Mouse (Mus musculus): ENCODE measurements at regions not wholly inside any gene's neighbourhood (a gene's known extent, or its start where the extent isn't known, plus 50 kb on each side); places are given as distances from the start of the nearest gene placed in this dataset.

GRCm38 (mm10) chr5:111660447-111660846, 73.3 kb upstream of the Gm26897 start:
- ATAC-seq = no peak

GRCm38 (mm10) chr5:111660968-111661367, 72.8 kb upstream of the Gm26897 start:
- ATAC-seq = no peak

DNA sequence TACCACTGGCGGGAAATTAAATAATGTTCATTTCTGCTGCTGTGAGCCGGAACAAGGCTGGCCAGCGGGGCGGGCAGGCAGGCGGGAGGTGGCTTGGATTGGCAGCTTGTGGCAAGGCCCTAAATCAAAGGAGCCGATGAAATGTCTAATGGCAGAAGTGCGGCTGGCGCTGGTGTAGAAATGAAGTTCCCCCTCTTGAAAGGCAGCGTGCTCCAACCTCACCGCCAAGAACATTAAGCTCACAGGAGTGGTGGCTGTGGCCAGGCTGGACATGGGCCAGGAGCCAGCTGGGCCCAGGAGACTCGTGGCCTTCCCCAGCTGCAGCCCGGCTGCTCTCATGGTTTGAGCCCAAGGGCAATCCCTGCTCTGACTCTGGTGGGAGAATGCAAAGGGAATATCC, 71.8 kb upstream of the Gm26897 start:
- ATAC-seq = no peak

DNA sequence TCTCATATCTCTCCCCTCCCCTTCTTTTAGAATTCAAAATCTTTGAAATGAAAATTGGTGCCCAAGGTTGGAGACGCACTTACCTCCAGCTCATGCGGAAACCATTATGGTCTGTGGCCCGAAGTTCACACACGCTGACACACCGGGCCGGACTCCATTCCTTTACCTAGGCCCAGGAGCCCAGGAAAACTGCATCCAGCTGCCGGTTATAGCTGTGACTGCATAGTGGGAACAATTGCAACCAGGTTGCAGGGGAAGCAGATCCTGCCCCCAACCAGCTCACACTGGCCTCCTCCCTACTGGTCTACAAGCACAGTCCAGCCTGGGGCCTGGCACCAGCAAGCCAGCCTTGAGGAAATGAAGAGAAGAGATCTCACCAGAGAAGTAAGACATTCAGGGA, 69.9 kb upstream of the Gm26897 start:
- no peak for ATAC-seq

- no peak for ATAC-seq
Observed at GRCm38 (mm10) chr5:111665406-111665805, 68.3 kb upstream of the Gm26897 start.

DNA sequence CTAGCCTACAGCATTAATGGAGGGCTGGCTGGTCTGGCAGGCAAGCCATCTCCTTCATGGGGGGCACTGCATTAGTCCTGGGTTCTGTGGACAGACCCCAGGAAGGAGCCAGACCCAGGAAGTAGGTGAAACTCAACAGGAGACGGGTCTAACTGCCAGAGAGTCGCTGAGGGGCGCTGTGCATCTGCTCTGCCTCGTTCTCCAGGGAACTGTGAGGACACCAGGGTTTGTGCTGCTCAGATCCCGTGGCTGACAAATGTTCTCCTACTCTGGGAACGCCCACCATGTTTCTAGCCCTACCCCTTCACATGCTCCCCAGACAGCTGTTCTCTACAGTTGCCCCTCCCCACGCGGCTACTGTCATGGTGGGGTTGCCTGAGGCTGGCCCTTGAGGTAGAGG, 67.7 kb upstream of the Gm26897 start:
- no peak for ATAC-seq

GRCm38 (mm10) chr5:111667901-111668300, 65.8 kb upstream of the Gm26897 start:
- ATAC-seq = no peak

DNA sequence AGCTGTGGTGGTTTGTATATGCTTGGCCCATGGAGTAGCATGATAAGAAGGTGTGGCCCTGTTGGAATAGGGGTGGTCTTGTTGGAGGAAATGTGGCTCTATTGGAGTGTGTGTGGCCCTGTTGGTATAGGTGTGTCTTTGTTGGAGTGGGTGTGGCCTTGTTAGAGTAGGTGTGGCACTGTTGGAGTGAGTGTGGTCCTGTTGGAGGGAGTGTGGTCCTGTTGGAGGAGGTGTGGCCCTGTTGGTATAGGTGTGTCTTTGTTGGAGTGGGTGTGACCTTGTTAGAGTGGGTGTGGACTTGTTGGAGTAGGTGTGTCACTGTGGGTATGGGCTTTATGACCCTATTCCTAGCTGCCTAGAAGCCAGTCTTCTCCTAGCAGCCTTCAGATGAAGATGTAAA, 64.6 kb upstream of the Gm26897 start:
- no peak for ATAC-seq

DNA sequence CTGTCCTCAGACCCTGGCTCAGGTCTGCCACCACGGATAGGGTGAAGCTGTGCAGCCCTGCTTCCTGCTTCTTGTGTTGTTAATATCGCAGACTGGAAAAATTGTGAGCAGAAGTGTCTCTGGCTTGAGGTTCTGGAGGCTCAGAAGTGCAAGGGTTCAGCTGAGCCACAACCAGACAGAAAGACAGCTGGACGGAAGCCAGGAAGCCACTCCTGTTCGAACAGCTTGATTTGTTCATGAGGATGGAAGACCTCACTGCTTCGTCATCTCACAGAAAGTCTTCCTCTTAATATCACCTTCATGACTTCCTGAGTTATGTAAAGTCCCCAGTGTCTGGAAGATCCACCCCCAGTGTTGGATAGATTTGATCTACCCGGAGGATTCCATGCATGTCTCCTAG, 62.0 kb upstream of the Gm26897 start:
- ATAC-seq = no peak

DNA sequence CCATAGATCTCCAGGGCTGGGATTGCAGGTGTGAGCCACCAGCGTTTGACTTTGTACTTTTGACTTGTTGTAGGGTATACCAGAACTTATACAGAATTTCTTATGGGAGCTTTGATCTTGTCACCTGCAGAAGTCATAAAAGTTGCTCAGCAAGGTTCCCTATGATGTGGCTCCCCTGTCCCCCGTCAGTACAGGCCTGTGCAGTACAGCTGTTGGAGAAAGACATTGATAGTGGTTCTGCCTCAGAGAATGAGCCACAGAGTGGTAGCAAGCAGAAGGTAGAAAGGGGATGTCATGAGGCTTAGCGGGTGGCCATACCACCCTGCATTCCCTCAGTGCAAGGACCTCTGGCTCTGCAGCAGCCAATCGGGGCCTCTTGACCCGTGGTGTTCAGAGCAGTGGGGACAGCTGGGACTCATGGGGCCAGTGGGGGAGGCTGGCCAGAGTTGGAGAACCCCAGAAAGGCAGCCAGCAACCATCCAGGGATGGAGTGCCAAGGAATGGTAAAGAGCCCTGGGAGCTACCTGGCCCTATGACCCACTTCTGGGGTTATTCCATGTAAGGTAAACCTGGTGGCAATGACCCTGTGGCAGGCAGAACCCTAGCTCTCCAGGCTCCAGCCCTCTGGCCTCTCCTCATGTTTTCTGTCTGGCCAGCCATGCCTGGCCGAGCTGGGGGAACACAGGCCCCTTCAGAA, 58.6 kb upstream of the Gm26897 start:
- no peak for ATAC-seq

DNA sequence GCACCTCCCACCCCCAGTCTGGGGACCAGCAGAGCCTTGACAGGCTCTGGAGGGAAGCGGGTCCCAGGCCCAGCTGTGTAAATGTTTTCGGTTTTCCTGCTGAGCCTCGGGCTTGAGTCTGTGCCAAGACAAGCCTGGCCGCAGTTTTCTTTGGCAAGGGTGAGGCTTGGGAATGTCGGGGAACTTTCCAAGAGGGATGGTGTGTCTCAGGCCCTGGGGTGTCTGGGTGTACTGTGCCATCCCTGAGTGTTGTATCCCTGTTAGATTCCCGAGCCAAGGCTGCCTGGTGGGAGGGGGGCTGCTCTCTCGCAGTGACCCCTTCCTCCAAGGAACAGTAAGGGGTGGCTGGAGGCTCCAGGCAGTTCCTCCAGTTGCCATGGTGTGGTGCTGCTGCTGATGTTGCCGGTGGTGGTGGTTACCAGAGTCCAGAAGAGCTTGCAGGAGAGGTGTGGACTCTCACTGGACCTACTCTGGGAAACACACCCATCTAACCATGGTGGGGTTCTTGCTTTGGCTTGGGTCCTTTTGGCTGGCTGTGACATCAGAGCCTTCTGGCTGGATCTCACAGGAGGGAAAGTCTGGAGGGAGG, 58.0 kb upstream of the Gm26897 start:
- no peak for ATAC-seq

DNA sequence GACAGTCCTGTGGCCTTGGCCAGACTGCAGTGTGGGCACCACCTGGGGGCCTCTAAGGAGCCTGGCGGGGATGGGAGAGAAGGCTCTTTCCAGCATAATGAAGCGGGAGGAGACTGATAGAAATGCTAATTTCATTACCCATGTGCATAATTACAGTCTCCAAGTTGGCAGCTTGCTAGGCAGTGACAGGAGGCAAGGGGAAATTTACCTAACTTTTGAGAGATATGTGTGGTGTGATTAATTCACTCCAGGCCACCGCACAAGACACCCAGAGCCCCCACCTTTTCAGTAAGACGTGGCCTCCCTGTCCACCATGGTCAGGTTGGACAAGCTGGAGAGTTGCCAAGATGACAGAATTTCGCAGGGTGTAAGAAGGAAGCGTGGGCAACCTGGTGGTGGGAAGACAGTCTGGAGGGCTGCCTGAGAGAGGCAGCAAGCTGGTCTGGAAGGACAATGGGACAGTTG, 55.8 kb upstream of the Gm26897 start:
- no peak for ATAC-seq

DNA sequence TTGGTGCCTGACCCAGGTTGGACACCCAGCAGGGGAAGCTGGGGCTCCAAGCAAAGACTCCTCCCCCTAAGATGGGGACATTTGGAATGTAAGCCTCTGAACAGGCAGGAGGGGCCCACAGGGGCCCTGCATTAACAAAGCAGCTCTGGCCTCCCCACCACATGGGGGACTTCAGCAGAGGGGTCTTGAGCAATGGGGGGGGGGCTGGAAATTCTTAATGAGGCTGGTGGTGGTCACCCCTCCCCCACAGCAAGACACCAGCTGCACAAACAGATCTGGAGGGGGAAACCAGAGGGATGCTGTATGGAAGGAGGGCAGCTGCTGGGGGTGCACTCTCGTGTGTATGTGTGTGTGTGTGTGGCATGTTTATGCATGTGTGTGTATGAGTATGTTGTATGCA, 55.2 kb upstream of the Gm26897 start:
- no peak for ATAC-seq

DNA sequence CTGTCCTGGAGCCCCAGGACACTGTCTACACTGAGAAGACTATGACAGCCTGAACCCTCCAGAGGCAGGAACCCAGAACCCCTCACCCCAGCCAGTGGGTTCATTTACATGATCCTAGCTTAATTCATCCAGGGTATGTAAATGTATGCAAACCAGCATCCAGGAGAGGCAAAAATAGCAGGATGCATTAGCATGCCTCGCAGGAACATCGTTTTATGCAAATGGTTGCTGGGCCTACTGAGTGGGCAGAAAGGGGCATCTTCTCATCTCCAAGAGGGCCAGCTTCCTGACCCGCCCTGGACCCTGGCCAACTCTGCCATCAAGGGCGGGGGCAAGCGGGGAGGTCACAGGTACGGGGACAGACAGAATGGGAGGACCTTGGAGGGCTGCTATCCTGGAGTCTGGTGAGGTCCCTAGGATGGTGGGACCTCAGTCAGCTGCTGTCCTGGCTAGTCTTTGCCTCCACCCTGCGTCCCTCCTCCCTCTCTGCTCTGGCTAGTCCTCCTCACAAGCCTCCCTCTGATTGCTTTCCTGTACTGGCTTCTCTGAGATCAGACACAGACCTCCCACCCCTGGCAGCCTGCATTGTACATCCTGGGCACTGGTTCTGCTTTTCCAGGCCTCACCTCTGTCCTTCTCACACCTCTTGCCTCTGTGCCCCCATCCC, 52.2 kb upstream of the Gm26897 start:
- ATAC-seq = no peak

- no peak for ATAC-seq
Observed at GRCm38 (mm10) chr5:111682899-111683298, 50.8 kb upstream of the Gm26897 start.
